Mouse (Mus musculus): ENCODE results near the gene Snx14.
A peak's percentile ranks its signal among the peaks of the same experiment; 100 is the strongest.

The Snx14 gene

GRCm38 (mm10) chr9:88380076-88380475 is 58.7 kb downstream of the Snx14 start:
- DNase-seq = peak; percentile 6

- DNase-seq = no peak
Observed at GRCm38 (mm10) chr9:88379057-88379456, 59.7 kb downstream of the Snx14 start.

- no peak for DNase-seq
Observed at GRCm38 (mm10) chr9:88377483-88377882, 61.3 kb downstream of the Snx14 start.

- no peak for DNase-seq
Observed at GRCm38 (mm10) chr9:88373001-88373400, 65.8 kb downstream of the Snx14 start.

- no peak for DNase-seq
Observed at GRCm38 (mm10) chr9:88371201-88371600, 67.6 kb downstream of the Snx14 start.

- no peak for DNase-seq
Observed at GRCm38 (mm10) chr9:88369666-88370065, 69.1 kb downstream of the Snx14 start.

GRCm38 (mm10) chr9:88368476-88368875 is 70.3 kb downstream of the Snx14 start:
- no peak for DNase-seq

- no peak for DNase-seq
Observed at GRCm38 (mm10) chr9:88367751-88368150, 71.0 kb downstream of the Snx14 start.

GRCm38 (mm10) chr9:88367322-88367721 is 71.4 kb downstream of the Snx14 start:
- no peak for DNase-seq

- DNase-seq = no peak
Observed at GRCm38 (mm10) chr9:88366819-88367218, 71.9 kb downstream of the Snx14 start.

GRCm38 (mm10) chr9:88366308-88366707 is 72.5 kb downstream of the Snx14 start:
- no peak for DNase-seq

GRCm38 (mm10) chr9:88363102-88363501 is 75.7 kb downstream of the Snx14 start:
- no peak for DNase-seq

GRCm38 (mm10) chr9:88362055-88362850 is 76.5 kb downstream of the Snx14 start:
- DNase-seq = no peak

- peak; percentile 63 for DNase-seq
Observed at GRCm38 (mm10) chr9:88361211-88361909, 77.4 kb downstream of the Snx14 start.

- DNase-seq = no peak
Observed at GRCm38 (mm10) chr9:88359140-88359539, 79.6 kb downstream of the Snx14 start.

GRCm38 (mm10) chr9:88357173-88357572 is 81.6 kb downstream of the Snx14 start:
- no peak for DNase-seq

GRCm38 (mm10) chr9:88353459-88353858 is 85.3 kb downstream of the Snx14 start:
- no peak for DNase-seq

GRCm38 (mm10) chr9:88352741-88353140 is 86.0 kb downstream of the Snx14 start:
- DNase-seq = no peak

- DNase-seq = no peak
Observed at GRCm38 (mm10) chr9:88351163-88351562, 87.6 kb downstream of the Snx14 start.

- DNase-seq = peak; percentile 47
Observed at GRCm38 (mm10) chr9:88350317-88350716, 88.4 kb downstream of the Snx14 start.

GRCm38 (mm10) chr9:88348623-88349022 is 90.1 kb downstream of the Snx14 start:
- DNase-seq = no peak

- no peak for DNase-seq
Observed at GRCm38 (mm10) chr9:88346857-88347256, 91.9 kb downstream of the Snx14 start.

- DNase-seq = no peak
Observed at GRCm38 (mm10) chr9:88344424-88344823, 94.3 kb downstream of the Snx14 start.

- DNase-seq = no peak
Observed at GRCm38 (mm10) chr9:88342701-88343100, 96.1 kb downstream of the Snx14 start.

Data from lung, postnatal 36 days (tissue).